In the genomic region with DNA sequence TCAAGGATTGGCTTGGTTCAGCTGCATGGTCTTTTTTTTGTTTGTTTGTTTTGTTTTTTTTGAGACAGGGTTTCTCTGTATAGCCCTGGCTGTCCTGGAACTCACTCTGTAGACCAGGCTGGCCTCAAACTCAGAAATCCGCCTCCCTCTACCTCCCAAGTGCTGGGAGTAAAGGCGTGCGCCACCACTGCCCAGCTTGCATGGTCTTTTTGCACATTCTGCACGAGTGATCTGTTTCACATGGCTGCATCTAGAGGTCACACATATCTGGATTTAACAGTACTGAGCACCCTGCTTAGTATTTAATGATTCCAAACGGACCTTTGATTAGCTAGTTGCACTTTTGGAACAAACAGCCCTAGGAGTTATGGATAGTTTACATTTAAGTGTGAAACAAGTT, we compare ENCODE assay signal across 20 mouse cellular contexts. TPM values are rescaled to one million over a fixed set of nuclear protein-coding genes. Genes with fewer than 3 reads are reported as not detected.
A peak's percentile ranks its signal among the peaks of the same experiment; 100 is the strongest.
DNase-seq lines count a peak whose midpoint lies in the region; ATAC-seq and TF ChIP-seq lines count a peak whose summit lies in the region.
"Had no signal": no experiment of that assay in that cellular context is flagged by ENCODE, and none has a peak within 500 bp of the region (broad histone marks: within the 10 kb centered on the region; RNA-seq: fewer than 3 reads in every experiment).

No protein-coding gene starts in this region.

- H3K36me3 ChIP-seq in kidney, embryonic 15.5 days = peaks cover 54% of the 10 kb centered on the region
- peaks cover 50% of the 10 kb centered on the region for H3K36me3 ChIP-seq in small intestine, adult 2 months (ENCODE audit: control insufficient read depth, insufficient read depth, low read length)
- peaks cover 22% of the 10 kb centered on the region for H3K36me3 ChIP-seq in hindbrain, embryonic 12.5 days

- TF ChIP-seq POLR2A in small intestine, adult 2 months (IDR thresholded peaks at IDR 0.05; ENCODE audit: low read depth, low read length) = no peak
- TF ChIP-seq POLR2A in lung, adult 2 months (IDR thresholded peaks at IDR 0.05; ENCODE audit: borderline replicate concordance, extremely low read depth, low read depth, low read length) = no peak

- no peak overlapping the region for H3K4me2 ChIP-seq in kidney, embryonic 15.5 days
- H3K4me2 ChIP-seq in hindbrain, embryonic 12.5 days (replicated peaks) = no peak overlapping the region
- H3K4me2 ChIP-seq: embryonic facial prominence, embryonic 12.5 days; forebrain, embryonic 13.5 days; heart, embryonic 15.5 days; neural tube, embryonic 13.5 days had no signal

- no peak overlapping the region for H3K9ac ChIP-seq in kidney, embryonic 15.5 days
- no peak overlapping the region for H3K9ac ChIP-seq in hindbrain, embryonic 12.5 days
- H3K9ac ChIP-seq: embryonic facial prominence, embryonic 12.5 days; forebrain, embryonic 13.5 days; heart, embryonic 15.5 days; neural tube, embryonic 13.5 days had no signal

- no peaks in the 10 kb centered on the region for H3K4me1 ChIP-seq in kidney, embryonic 15.5 days
- peaks cover 20% of the 10 kb centered on the region for H3K4me1 ChIP-seq in small intestine, adult 2 months (ENCODE audit: control insufficient read depth, insufficient read depth, insufficient read length, low read length)
- H3K4me1 ChIP-seq in lung, adult 2 months (ENCODE audit: control insufficient read depth, insufficient read depth, low read length) = no peaks in the 10 kb centered on the region
- no peaks in the 10 kb centered on the region for H3K4me1 ChIP-seq in hindbrain, embryonic 12.5 days
- H3K4me1 ChIP-seq: embryonic facial prominence, embryonic 12.5 days; forebrain, embryonic 13.5 days; heart, embryonic 15.5 days; hindbrain, embryonic 10.5 days had no signal

- WGBS in kidney, embryonic 15.5 days = 57% methylated on average over 5 of the region's 5 CpGs
- WGBS in small intestine, adult 2 months = 64% methylated on average over 5 of the region's 5 CpGs
- 78% methylated on average over 5 of the region's 5 CpGs for WGBS in lung, adult 2 months
- WGBS in hindbrain, embryonic 12.5 days = 80% methylated on average over 5 of the region's 5 CpGs

- H3K27ac ChIP-seq in kidney, embryonic 15.5 days = peak overlapping the region; percentile 54; the same call in 1 of the 2 replicates
- peak overlapping the region; percentile 87 for H3K27ac ChIP-seq in small intestine, adult 2 months (ENCODE audit: insufficient read depth, low read depth, low read length)
- no peak overlapping the region for H3K27ac ChIP-seq in hindbrain, embryonic 12.5 days
- H3K27ac ChIP-seq: embryonic facial prominence, embryonic 12.5 days; forebrain, embryonic 13.5 days; heart, embryonic 15.5 days; hindbrain, embryonic 10.5 days; neural tube, embryonic 13.5 days had no signal

- ATAC-seq in kidney, embryonic 15.5 days (replicated peaks; ENCODE audit: low FRiP score) = 0 out of 2 replicates have a peak, but pooled peaks have one; percentile 49
- no peak for ATAC-seq in hindbrain, embryonic 12.5 days (ENCODE audit: low FRiP score)
- ATAC-seq: forebrain, embryonic 13.5 days had no signal

- no peaks in the 10 kb centered on the region for H3K27me3 ChIP-seq in kidney, embryonic 15.5 days
- H3K27me3 ChIP-seq in small intestine, adult 2 months (ENCODE audit: control insufficient read depth, insufficient read depth, low read length) = no peaks in the 10 kb centered on the region
- H3K27me3 ChIP-seq in hindbrain, embryonic 12.5 days = no peaks in the 10 kb centered on the region
- H3K27me3 ChIP-seq: CH12.LX; embryonic facial prominence, embryonic 12.5 days; forebrain, embryonic 13.5 days; neural tube, embryonic 13.5 days had no signal

- no peak for TF ChIP-seq CTCF in small intestine, adult 2 months (IDR thresholded peaks at IDR 0.05; ENCODE audit: extremely low read depth, insufficient read length, insufficient replicate concordance, low read depth, low read length)
- TF ChIP-seq CTCF in lung, adult 2 months (IDR thresholded peaks at IDR 0.05; ENCODE audit: insufficient read depth, low read length) = no peak

- H3K9me3 ChIP-seq in kidney, embryonic 15.5 days (replicated peaks) = no peaks in the 10 kb centered on the region
- H3K9me3 ChIP-seq in hindbrain, embryonic 12.5 days (replicated peaks) = no peaks in the 10 kb centered on the region
- H3K9me3 ChIP-seq: embryonic facial prominence, embryonic 12.5 days; forebrain, embryonic 13.5 days; heart, embryonic 15.5 days; hindbrain, embryonic 10.5 days; neural tube, embryonic 13.5 days had no signal

- H3K4me3 ChIP-seq in kidney, embryonic 15.5 days (replicated peaks) = no peak overlapping the region
- H3K4me3 ChIP-seq in small intestine, adult 2 months (ENCODE audit: low read depth, low read length) = no peak overlapping the region
- H3K4me3 ChIP-seq in lung, adult 2 months (replicated peaks; ENCODE audit: extremely low read depth, low read depth, low read length) = no peak overlapping the region
- H3K4me3 ChIP-seq in hindbrain, embryonic 12.5 days = no peak overlapping the region
- H3K4me3 ChIP-seq: embryonic facial prominence, embryonic 12.5 days; forebrain, embryonic 13.5 days; heart, embryonic 15.5 days; hindbrain, embryonic 10.5 days; neural tube, embryonic 13.5 days had no signal

- peak; percentile 41 for DNase-seq in kidney, adult 11 months
- DNase-seq in kidney, adult 18-20 months = no peak
- DNase-seq in thymus, postnatal 4 days = peak; percentile 35
- no peak for DNase-seq in thymus, postnatal 14 days
- DNase-seq in lung, adult 2 months = no peak
- DNase-seq: adrenal gland, postnatal 25 days; cerebellum, adult 9-10 months; gastrocnemius, postnatal 25 days; midbrain, embryonic 14.5 days; right cerebral cortex, adult 18-20 months; thymus, adult 18-20 months had no signal

RNA-seq across cellular contexts. Expression of a gene that starts 22.5 kb away (rescaled TPM):
- 12.3 and 14.4 TPM in 2 replicates for polyA plus RNA-seq in kidney, embryonic 15.5 days (2015; fragmentation: Nextera tagmentation; extraction: Ambion mirVana)
- 16.3 and 23.3 TPM in 2 replicates for polyA plus RNA-seq in small intestine, adult 2 months (2012; rRNA removed)
- 3.4 and 4.1 TPM in 2 replicates for polyA plus RNA-seq in lung, adult 2 months (2012; rRNA removed)
- polyA plus RNA-seq in hindbrain, embryonic 12.5 days (2016; fragmentation: Nextera tagmentation; extraction: Ambion mirVana) = 10.5 and 12.5 TPM in 2 replicates

RNA-seq across cellular contexts. Expression of a gene that starts 37.3 kb away (rescaled TPM):
- 13.7 and 14.3 TPM in 2 replicates for polyA plus RNA-seq in kidney, embryonic 15.5 days (2015; fragmentation: Nextera tagmentation; extraction: Ambion mirVana)
- polyA plus RNA-seq in small intestine, adult 2 months (2012; rRNA removed) = 41.0 and 74.2 TPM in 2 replicates
- 62.9 and 74.4 TPM in 2 replicates for polyA plus RNA-seq in lung, adult 2 months (2012; rRNA removed)
- 17.0 and 17.4 TPM in 2 replicates for polyA plus RNA-seq in hindbrain, embryonic 12.5 days (2016; fragmentation: Nextera tagmentation; extraction: Ambion mirVana)

RNA-seq across cellular contexts. Expression of a gene that starts 40.8 kb away (rescaled TPM):
- polyA plus RNA-seq in kidney, embryonic 15.5 days (2015; fragmentation: Nextera tagmentation; extraction: Ambion mirVana) = 15.2 and 17.4 TPM in 2 replicates
- 1.3 and 4.1 TPM in 2 replicates for polyA plus RNA-seq in small intestine, adult 2 months (2012; rRNA removed)
- 2.6 and 4.8 TPM in 2 replicates for polyA plus RNA-seq in lung, adult 2 months (2012; rRNA removed)
- 10.1 and 11.1 TPM in 2 replicates for polyA plus RNA-seq in hindbrain, embryonic 12.5 days (2016; fragmentation: Nextera tagmentation; extraction: Ambion mirVana)

RNA-seq across cellular contexts. Expression of a gene that starts 40.8 kb away (rescaled TPM):
- polyA plus RNA-seq in kidney, embryonic 15.5 days (2015; fragmentation: Nextera tagmentation; extraction: Ambion mirVana) = 11.1 and 13.1 TPM in 2 replicates
- 6.5 and 9.8 TPM in 2 replicates for polyA plus RNA-seq in small intestine, adult 2 months (2012; rRNA removed)
- polyA plus RNA-seq in lung, adult 2 months (2012; rRNA removed) = 7.8 and 10.4 TPM in 2 replicates
- 12.0 and 13.7 TPM in 2 replicates for polyA plus RNA-seq in hindbrain, embryonic 12.5 days (2016; fragmentation: Nextera tagmentation; extraction: Ambion mirVana)

Comparison
In these comparisons a context has a peak if more than half of its experiments do, and no peak if none do; other contexts are left out.
1. DNase-seq: peak in kidney, adult 11 months (single experiment) and thymus, postnatal 4 days (single experiment); none in kidney, adult 18-20 months (single experiment), thymus, postnatal 14 days (single experiment) and lung, adult 2 months (single experiment).